In the genomic region with DNA sequence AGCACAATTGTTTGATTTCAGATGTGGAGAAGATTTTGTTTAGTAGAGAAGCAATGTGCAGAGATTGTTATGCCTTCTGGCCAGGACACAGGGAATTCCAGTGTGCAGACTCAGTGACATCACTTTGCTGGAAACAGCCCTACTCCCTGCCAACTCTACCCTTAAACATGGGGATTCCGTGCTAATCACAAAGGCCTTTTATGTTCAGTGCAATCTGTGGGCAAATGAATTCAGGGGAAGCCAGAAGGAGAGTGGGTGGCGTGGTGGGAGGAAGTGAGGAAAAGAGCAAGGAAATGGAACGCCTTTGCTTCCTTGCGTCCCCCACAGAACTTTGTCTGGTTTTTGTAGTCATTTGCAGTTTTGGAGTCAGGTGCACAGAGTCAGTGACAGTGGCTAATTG, we compare ENCODE assay signal across 11 mouse cellular contexts. TPM values are rescaled to one million over a fixed set of nuclear protein-coding genes. Genes with fewer than 3 reads are reported as not detected.
DNase-seq lines count a peak whose midpoint lies in the region; ATAC-seq and TF ChIP-seq lines count a peak whose summit lies in the region.
"Had no signal": no experiment of that assay in that cellular context is flagged by ENCODE, and none has a peak within 500 bp of the region (broad histone marks: within the 10 kb centered on the region; RNA-seq: fewer than 3 reads in every experiment).

No protein-coding gene starts in this region.

- 41% methylated on average over 4 of the region's 4 CpGs for WGBS in hindbrain, postnatal 0 days
- 56% methylated on average over 4 of the region's 4 CpGs for WGBS in hindbrain, embryonic 13.5 days
- 56% methylated on average over 4 of the region's 4 CpGs for WGBS in midbrain, embryonic 16.5 days
- WGBS in liver, embryonic 12.5 days (ENCODE audit: insufficient replicate concordance), result 59% methylated on average over 4 of the region's 4 CpGs

- no peak overlapping the region for H3K4me3 ChIP-seq in hindbrain, postnatal 0 days (ENCODE audit: low read length)
- H3K4me3 ChIP-seq in hindbrain, embryonic 13.5 days, result no peak overlapping the region
- H3K4me3 ChIP-seq in midbrain, embryonic 16.5 days (ENCODE audit: low read depth, low read length), result no peak overlapping the region
- H3K4me3 ChIP-seq in liver, embryonic 12.5 days, result no peak overlapping the region
- H3K4me3 ChIP-seq: midbrain, embryonic 12.5 days had no signal

- no peak overlapping the region for H3K4me2 ChIP-seq in hindbrain, postnatal 0 days (ENCODE audit: low read depth, low read length)
- H3K4me2 ChIP-seq in hindbrain, embryonic 13.5 days, result no peak overlapping the region
- no peak overlapping the region for H3K4me2 ChIP-seq in midbrain, embryonic 16.5 days (ENCODE audit: low read length)
- H3K4me2 ChIP-seq in liver, embryonic 12.5 days, result no peak overlapping the region
- H3K4me2 ChIP-seq: midbrain, embryonic 12.5 days had no signal

- DNase-seq in hindbrain, postnatal 0 days (ENCODE audit: low spot score), result peak; percentile 25
- peak; percentile 62 for DNase-seq in layer of hippocampus, adult 8-10 months (ENCODE audit: low spot score in 2 of 2)
- no peak for DNase-seq in thymus, postnatal 25 days
- DNase-seq: adrenal gland, postnatal 14 days had no signal

- no peaks in the 10 kb centered on the region for H3K9me3 ChIP-seq in hindbrain, postnatal 0 days (ENCODE audit: low read length)
- no peaks in the 10 kb centered on the region for H3K9me3 ChIP-seq in hindbrain, embryonic 13.5 days
- H3K9me3 ChIP-seq in midbrain, embryonic 16.5 days (replicated peaks; ENCODE audit: control insufficient read depth, low read length, poor library complexity, severe bottlenecking), result no peaks in the 10 kb centered on the region
- H3K9me3 ChIP-seq in liver, embryonic 12.5 days (replicated peaks), result no peaks in the 10 kb centered on the region
- H3K9me3 ChIP-seq: midbrain, embryonic 12.5 days had no signal

- ATAC-seq in hindbrain, postnatal 0 days, result peak; percentile 55; the same call in 1 of the 2 replicates
- no peak for ATAC-seq in hindbrain, embryonic 13.5 days (ENCODE audit: low FRiP score)
- ATAC-seq in frontal cortex, adult (ENCODE audit: low TSS enrichment), result peak; percentile 85
- ATAC-seq in midbrain, embryonic 16.5 days, result 0 out of 2 replicates have a peak, but pooled peaks have one; percentile 42
- ATAC-seq in liver, embryonic 12.5 days, result no peak

- H3K27ac ChIP-seq in hindbrain, postnatal 0 days, result no peak overlapping the region
- H3K27ac ChIP-seq in hindbrain, embryonic 13.5 days, result no peak overlapping the region
- no peak overlapping the region for H3K27ac ChIP-seq in midbrain, embryonic 16.5 days (ENCODE audit: low read length)
- no peak overlapping the region for H3K27ac ChIP-seq in liver, embryonic 12.5 days
- H3K27ac ChIP-seq: midbrain, embryonic 12.5 days had no signal

- no peaks in the 10 kb centered on the region for H3K4me1 ChIP-seq in hindbrain, postnatal 0 days (ENCODE audit: insufficient read depth, low read length)
- peaks cover 8% of the 10 kb centered on the region; the same call in 1 of the 2 replicates for H3K4me1 ChIP-seq in hindbrain, embryonic 13.5 days (replicated peaks)
- H3K4me1 ChIP-seq in midbrain, embryonic 16.5 days (ENCODE audit: control insufficient read depth, insufficient read depth, low read length), result peaks cover 3% of the 10 kb centered on the region; the same call in 1 of the 2 replicates
- no peaks in the 10 kb centered on the region for H3K4me1 ChIP-seq in liver, embryonic 12.5 days

- no peak overlapping the region for H3K9ac ChIP-seq in hindbrain, postnatal 0 days (replicated peaks; ENCODE audit: low read length)
- no peak overlapping the region for H3K9ac ChIP-seq in hindbrain, embryonic 13.5 days
- H3K9ac ChIP-seq in midbrain, embryonic 16.5 days (ENCODE audit: low read depth, low read length), result no peak overlapping the region
- H3K9ac ChIP-seq in liver, embryonic 12.5 days, result no peak overlapping the region
- H3K9ac ChIP-seq: midbrain, embryonic 12.5 days had no signal

- no peaks in the 10 kb centered on the region for H3K27me3 ChIP-seq in hindbrain, postnatal 0 days (ENCODE audit: insufficient read depth, low read length)
- no peaks in the 10 kb centered on the region for H3K27me3 ChIP-seq in hindbrain, embryonic 13.5 days
- H3K27me3 ChIP-seq in midbrain, embryonic 16.5 days (ENCODE audit: control insufficient read depth, insufficient read depth, low read depth, low read length), result no peaks in the 10 kb centered on the region
- H3K27me3 ChIP-seq in liver, embryonic 12.5 days (replicated peaks), result no peaks in the 10 kb centered on the region
- H3K27me3 ChIP-seq: midbrain, embryonic 12.5 days had no signal

- no peaks in the 10 kb centered on the region for H3K36me3 ChIP-seq in hindbrain, postnatal 0 days (ENCODE audit: insufficient read depth, low read length)
- no peaks in the 10 kb centered on the region for H3K36me3 ChIP-seq in hindbrain, embryonic 13.5 days
- H3K36me3 ChIP-seq in midbrain, embryonic 16.5 days (ENCODE audit: control insufficient read depth, insufficient read depth, low read length), result no peaks in the 10 kb centered on the region
- no peaks in the 10 kb centered on the region for H3K36me3 ChIP-seq in liver, embryonic 12.5 days
- H3K36me3 ChIP-seq: midbrain, embryonic 12.5 days had no signal

- TF ChIP-seq CTCF in hindbrain, postnatal 0 days (IDR thresholded peaks at IDR 0.05; ENCODE audit: low read depth), result no peak

RNA-seq across cellular contexts. Expression of gene Cc2d2b, which starts 46.1 kb away (rescaled TPM):
- total RNA-seq in hindbrain, postnatal 0 days (2014; rRNA removed), result not detected in 2 replicates
- 0.14 and 0.16 TPM in 2 replicates for polyA plus RNA-seq in hindbrain, postnatal 0 days (2015; fragmentation: Nextera tagmentation; extraction: Ambion mirVana)
- 0.16 and 0.19 TPM in 2 replicates for polyA plus RNA-seq in hindbrain, embryonic 13.5 days (2015; fragmentation: Nextera tagmentation; extraction: Ambion mirVana)
- 1 to 10 TPM in 1 of 4 experiments, under 1 TPM in 3; 0.31 to 1.5 (median 0.56) TPM for total RNA-seq in layer of hippocampus, adult 8-10 months (2022)
- polyA plus RNA-seq in midbrain, embryonic 16.5 days (2015; fragmentation: Nextera tagmentation; extraction: Ambion mirVana), result 0.19 and 0.42 TPM in 2 replicates
- 2.2 and 3.1 TPM in 2 replicates for polyA plus RNA-seq in liver, embryonic 12.5 days (2016; fragmentation: Nextera tagmentation; extraction: Ambion mirVana)
- polyA plus RNA-seq: heart, embryonic 16.5 days; small intestine, adult 2 months had no signal

Comparison
In these comparisons a context has a peak if more than half of its experiments do, and no peak if none do; other contexts are left out.
1. ATAC-seq: peak in hindbrain, postnatal 0 days (single experiment), frontal cortex, adult (single experiment) and midbrain, embryonic 16.5 days (single experiment); none in hindbrain, embryonic 13.5 days (single experiment) and liver, embryonic 12.5 days (single experiment).